Mouse (Mus musculus): ENCODE results near the gene Luc7l2. TPM values are rescaled to one million over a fixed set of nuclear protein-coding genes. Genes with fewer than 3 reads are reported as not detected.
A peak's percentile ranks its signal among the peaks of the same experiment; 100 is the strongest.

Gene Luc7l2
- total RNA-seq, 2 experiments from 2014 or later = 164 to 172 TPM

- intact Hi-C loops (cut with DNase I) = no loop called here
- peak; percentile 57 to 74 for DNase-seq (ENCODE audit: extremely low spot score in 1 of 2, low spot score in 2 of 2)
Measured at GRCm38 (mm10) chr6:38550250-38551061, 678 bp upstream of the Luc7l2 start.

DNA sequence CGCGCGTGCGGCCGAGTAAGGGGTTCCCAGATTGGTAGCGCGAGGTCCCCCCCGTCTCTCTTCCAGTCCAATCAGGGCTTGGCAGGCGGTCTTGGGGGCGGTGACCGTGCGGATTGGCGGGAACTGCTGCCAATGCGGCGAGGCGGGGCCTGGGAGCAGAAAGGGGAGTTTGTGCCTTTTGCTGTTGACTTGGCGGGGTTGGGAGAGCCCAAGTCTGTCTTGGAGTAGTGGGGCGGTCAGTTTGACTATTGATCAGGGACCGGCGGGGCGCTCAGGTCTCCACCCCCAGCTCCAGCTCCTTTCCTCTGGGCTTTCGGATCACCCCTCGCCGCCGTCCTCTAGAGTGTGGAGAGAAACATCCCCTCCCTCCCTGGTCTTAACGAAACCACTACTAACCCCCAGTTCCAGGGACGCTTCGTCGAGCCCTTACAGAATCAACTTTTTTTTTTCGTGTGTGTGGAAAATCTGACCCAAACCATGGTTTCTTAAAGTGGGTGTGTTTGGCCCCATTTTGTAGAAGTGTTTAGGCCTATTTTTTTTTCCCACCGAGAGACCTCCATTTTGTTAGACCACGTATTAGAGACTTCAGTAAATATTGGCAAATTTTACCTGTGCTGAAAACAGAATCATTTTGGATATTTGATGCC lies 978 bp downstream of the Luc7l2 start:
- intact Hi-C loops (cut with DNase I) = no loop called here
- peak; percentile 97 to 99 for DNase-seq (ENCODE audit: extremely low spot score in 1 of 2, low spot score in 2 of 2)

DNA sequence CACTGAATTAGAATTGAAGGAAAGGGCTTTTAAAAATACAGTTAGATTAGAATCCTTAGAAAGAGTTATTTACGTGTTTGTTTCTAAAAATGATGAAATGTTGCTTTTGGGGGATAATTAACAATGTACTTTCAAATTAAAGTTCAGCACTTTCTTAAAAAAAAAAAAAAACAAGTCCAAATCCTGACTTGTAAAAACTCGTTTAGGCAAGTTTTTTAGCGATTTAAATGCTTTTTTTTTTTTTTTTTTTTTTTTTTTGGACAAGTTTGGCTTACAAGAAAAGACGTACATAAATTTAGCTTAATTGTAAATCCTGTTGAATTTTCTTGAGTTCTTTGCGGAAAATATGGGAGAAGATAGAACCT lies 1.5 kb downstream of the Luc7l2 start:
- DNase-seq (ENCODE audit: extremely low spot score in 1 of 2, low spot score in 2 of 2) = no peak
- intact Hi-C loops (cut with DNase I) = no loop called here

GRCm38 (mm10) chr6:38576096-38576495 lies 25.0 kb downstream of the Luc7l2 start:
- DNase-seq (ENCODE audit: extremely low spot score in 1 of 2, low spot score in 2 of 2) = no peak
- intact Hi-C loops (cut with DNase I) = no loop called here

DNA sequence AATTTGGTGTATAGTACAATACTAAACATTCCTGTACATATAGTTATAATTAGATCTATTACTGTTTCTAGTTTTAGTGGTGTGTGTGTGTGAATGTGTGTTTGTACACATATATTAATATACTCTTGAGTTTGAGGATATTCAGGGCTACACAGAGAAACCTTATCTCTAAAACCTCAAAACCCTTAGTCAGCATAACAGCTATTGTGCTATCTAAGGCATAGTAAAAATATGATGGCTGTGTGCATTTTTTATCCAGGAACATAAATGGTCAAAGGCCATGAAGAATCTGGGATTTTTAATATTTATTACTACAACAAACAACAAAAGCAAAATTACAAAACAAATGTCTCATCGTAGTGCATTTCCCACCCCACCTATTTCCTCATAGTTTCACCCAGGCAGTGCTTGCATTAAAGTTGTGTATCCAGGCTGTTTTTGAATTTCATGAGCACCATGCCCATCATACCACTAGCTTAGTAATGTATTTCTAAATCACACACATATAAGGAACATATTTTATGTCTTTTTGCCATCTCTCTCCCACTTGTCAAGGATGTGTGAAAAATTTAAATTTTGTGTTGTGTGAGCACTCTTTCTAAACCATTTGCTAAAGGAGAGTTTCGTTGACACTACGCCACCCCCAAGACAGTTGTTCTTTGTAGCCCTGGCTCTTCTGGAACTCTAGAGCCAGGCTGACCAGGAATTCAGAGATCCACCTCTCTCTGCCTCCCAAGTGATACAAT lies 29.2 kb downstream of the Luc7l2 start:
- DNase-seq (ENCODE audit: extremely low spot score in 1 of 2, low spot score in 2 of 2) = no peak
- intact Hi-C loops (cut with DNase I) = no loop called here

- no peak for DNase-seq (ENCODE audit: extremely low spot score in 1 of 2, low spot score in 2 of 2)
- intact Hi-C loops (cut with DNase I) = no loop called here
Measured at GRCm38 (mm10) chr6:38581711-38582110, 30.6 kb downstream of the Luc7l2 start.

DNA sequence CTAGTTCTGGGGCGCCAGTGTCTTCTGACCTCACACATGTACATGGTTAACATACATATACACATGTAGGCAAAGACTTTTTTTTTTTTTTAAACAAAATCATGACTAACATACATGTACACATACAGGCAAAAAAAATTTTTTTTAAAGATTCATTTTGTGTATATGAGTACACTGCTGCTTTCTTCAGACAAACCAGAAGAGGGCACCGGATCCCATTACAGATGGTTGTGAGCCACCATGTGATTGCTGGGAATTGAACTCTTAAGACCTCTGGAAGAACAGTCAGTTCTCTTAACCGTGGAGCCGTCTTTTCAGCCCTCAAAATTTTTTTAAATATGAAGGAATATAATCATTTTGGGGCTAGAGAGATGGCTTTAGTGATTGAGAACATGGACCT lies 46.3 kb downstream of the Luc7l2 start:
- intact Hi-C loops (cut with DNase I) = no loop called here
- DNase-seq (ENCODE audit: extremely low spot score in 1 of 2, low spot score in 2 of 2) = no peak

- no peak for DNase-seq (ENCODE audit: extremely low spot score in 1 of 2, low spot score in 2 of 2)
- intact Hi-C loops (cut with DNase I) = no loop called here
Measured at GRCm38 (mm10) chr6:38609892-38610291, 58.8 kb downstream of the Luc7l2 start.

- DNase-seq (ENCODE audit: extremely low spot score in 1 of 2, low spot score in 2 of 2) = no peak
- intact Hi-C loops (cut with DNase I) = no loop called here
Measured at GRCm38 (mm10) chr6:38622406-38622805, 71.3 kb downstream of the Luc7l2 start.

DNA sequence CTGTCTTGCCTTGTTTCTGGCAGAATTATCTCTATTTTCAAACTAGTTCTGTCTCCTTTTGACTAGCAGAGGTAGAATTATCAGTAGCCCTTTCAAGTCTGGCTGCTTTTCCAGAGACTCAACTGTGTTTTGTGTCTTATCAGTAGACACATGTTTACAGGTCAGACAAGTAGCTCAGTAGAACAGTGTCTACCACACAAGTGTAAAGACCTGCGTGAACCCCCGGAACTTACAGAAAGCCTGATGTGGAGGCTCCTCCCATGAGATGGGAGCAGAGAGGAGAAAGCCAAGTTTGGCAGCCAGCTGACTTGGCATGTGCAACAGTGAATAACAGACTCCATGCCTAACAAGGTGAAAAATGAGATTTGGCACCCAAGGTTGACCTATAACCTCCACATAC lies 72.3 kb downstream of the Luc7l2 start:
- intact Hi-C loops (cut with DNase I) = no loop called here
- no peak for DNase-seq (ENCODE audit: extremely low spot score in 1 of 2, low spot score in 2 of 2)

- intact Hi-C loops (cut with DNase I) = no loop called here
- no peak for DNase-seq (ENCODE audit: extremely low spot score in 1 of 2, low spot score in 2 of 2)
Measured at GRCm38 (mm10) chr6:38624439-38624838, 73.3 kb downstream of the Luc7l2 start.

DNA sequence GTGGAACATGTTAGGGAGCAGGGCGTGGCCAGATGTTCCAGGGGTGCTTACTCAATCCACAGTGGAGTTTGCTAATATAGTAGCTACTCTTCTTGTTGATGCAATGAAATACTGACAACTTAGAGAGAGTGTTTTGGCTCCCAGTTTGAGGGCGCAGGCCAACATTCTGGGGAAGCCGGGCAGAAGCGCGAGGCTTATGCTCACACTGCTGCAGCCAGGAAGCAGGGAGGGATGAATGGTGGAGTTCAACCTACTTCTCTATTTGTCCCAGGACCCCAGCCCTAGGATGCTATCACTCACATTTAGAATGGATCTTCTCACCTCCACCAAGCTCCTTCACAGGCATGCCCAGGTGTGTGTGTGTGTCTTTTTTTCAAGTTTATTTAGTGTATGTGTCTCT lies 75.0 kb downstream of the Luc7l2 start:
- no peak for DNase-seq (ENCODE audit: extremely low spot score in 1 of 2, low spot score in 2 of 2)
- intact Hi-C loops (cut with DNase I) = no loop called here

- intact Hi-C loops (cut with DNase I) = no loop called here
- DNase-seq (ENCODE audit: extremely low spot score in 1 of 2, low spot score in 2 of 2) = no peak
Measured at GRCm38 (mm10) chr6:38627081-38627480, 75.9 kb downstream of the Luc7l2 start.

- intact Hi-C loops (cut with DNase I) = no loop called here
- DNase-seq (ENCODE audit: extremely low spot score in 1 of 2, low spot score in 2 of 2) = no peak
Measured at GRCm38 (mm10) chr6:38627486-38627885, 76.4 kb downstream of the Luc7l2 start.

GRCm38 (mm10) chr6:38629556-38629955 lies 78.4 kb downstream of the Luc7l2 start:
- intact Hi-C loops (cut with DNase I) = no loop called here
- no peak for DNase-seq (ENCODE audit: extremely low spot score in 1 of 2, low spot score in 2 of 2)

DNA sequence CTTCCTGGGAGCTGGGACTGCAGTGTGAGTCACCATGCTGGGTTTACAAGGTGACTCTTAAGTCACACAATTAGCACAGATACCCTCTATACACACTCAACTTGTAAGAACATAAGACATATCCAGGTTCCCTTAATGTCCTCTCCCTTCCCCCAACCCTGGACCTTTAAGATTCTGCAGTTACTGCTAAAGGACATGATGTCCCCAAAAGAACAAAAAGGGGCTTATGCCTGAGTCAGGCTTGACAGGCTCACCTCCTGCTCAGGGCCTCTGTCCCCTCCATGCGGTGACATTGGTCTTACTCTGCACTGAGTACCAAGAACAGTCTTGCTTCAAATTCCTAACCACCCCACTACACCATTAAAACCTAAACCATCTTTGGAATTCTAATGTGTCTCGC lies 81.7 kb downstream of the Luc7l2 start:
- intact Hi-C loops (cut with DNase I) = no loop called here
- peak in 1 of 2 experiments; percentile 6 for DNase-seq (ENCODE audit: extremely low spot score in 1 of 2, low spot score in 2 of 2)

- DNase-seq (ENCODE audit: extremely low spot score in 1 of 2, low spot score in 2 of 2) = peak in 1 of 2 experiments; percentile 12
- intact Hi-C loops (cut with DNase I) = no loop called here
Measured at GRCm38 (mm10) chr6:38634461-38634860, 83.3 kb downstream of the Luc7l2 start.

- intact Hi-C loops (cut with DNase I) = no loop called here
- DNase-seq (ENCODE audit: extremely low spot score in 1 of 2, low spot score in 2 of 2) = peak in 1 of 2 experiments; percentile 67
Measured at GRCm38 (mm10) chr6:38635941-38636851, 85.1 kb downstream of the Luc7l2 start.

All from left cerebral cortex, postnatal 10 days (tissue).